Mouse (Mus musculus): ENCODE measurements around the gene Olfr1160.
"Not testable (repeated sequence)": the region's sequence is repeated elsewhere in the genome, so short reads cannot be mapped to it uniquely, and the experiment has no call there.

Gene Olfr1160

GRCm38 (mm10) chr2:88007515-88008318 is at the start of gene Olfr1160:
Olfr1160 (minus strand) TSS chr2:88008268.
- DNase-seq (ENCODE audit: low spot score in 2 of 2), result no peak

- no peak for DNase-seq (ENCODE audit: low spot score in 2 of 2)
These were observed 43.0 kb upstream of the Olfr1160 start, which contains the start of gene Olfr1162 for GRCm38 (mm10) chr2:88051029-88051428. Olfr1162 (minus strand) TSS chr2:88051129.

- DNase-seq (ENCODE audit: low spot score in 2 of 2), result no peak
These were observed 29.5 kb upstream of the Olfr1160 start, which contains the start of gene Olfr73 for GRCm38 (mm10) chr2:88037599-88037998. Olfr73 (minus strand) TSS chr2:88037699.

GRCm38 (mm10) chr2:88022474-88022873 is 14.4 kb upstream of the Olfr1160 start, which contains the start of gene Olfr1161:
Olfr1161 (plus strand) TSS chr2:88022774.
- DNase-seq (ENCODE audit: low spot score in 2 of 2), result not testable (repeated sequence)

- no peak for DNase-seq (ENCODE audit: low spot score in 2 of 2)
These were observed 18.3 kb downstream of the Olfr1160 start, which contains the start of gene Olfr1158 for GRCm38 (mm10) chr2:87989813-87990212. Olfr1158 (plus strand) TSS chr2:87990113.

- no peak for DNase-seq (ENCODE audit: low spot score in 2 of 2)
These were observed 33.5 kb downstream of the Olfr1160 start, which contains the start of gene Olfr74 for GRCm38 (mm10) chr2:87974563-87974962. Olfr74 (minus strand) TSS chr2:87974663.

GRCm38 (mm10) chr2:87968199-87968598 is 39.9 kb downstream of the Olfr1160 start, which contains the start of gene Olfr1157:
Olfr1157 (minus strand) TSS chr2:87968299.
- no peak for DNase-seq (ENCODE audit: low spot score in 2 of 2)

GRCm38 (mm10) chr2:87953000-87953399 is 55.1 kb downstream of the Olfr1160 start, which contains the start of gene Olfr1156:
Olfr1156 (minus strand) TSS chr2:87953100.
- no peak for DNase-seq (ENCODE audit: low spot score in 2 of 2)
